5 mouse cellular contexts compared by ENCODE assay signal in genomic region chr13:100328029-100328428, GRCm38 (mm10). TPM values are rescaled to one million over a fixed set of nuclear protein-coding genes. Genes with fewer than 3 reads are reported as not detected.
"Had no signal": no experiment of that assay in that cellular context is flagged by ENCODE, and none has a peak within 500 bp of the region (broad histone marks: within the 10 kb centered on the region; RNA-seq: fewer than 3 reads in every experiment).

No protein-coding gene starts in this region.

RNA-seq across cellular contexts. Expression of gene Naip6, which starts 10.6 kb away (rescaled TPM):
- polyA plus RNA-seq: limb, embryonic 12.5 days; midbrain, embryonic 10.5 days; midbrain, embryonic 15.5 days; midbrain, embryonic 16.5 days; neural tube, embryonic 11.5 days had no signal
